Mouse (Mus musculus): Measurements from ENCODE around the gene Gm49395.

Gene Gm49395

DNA sequence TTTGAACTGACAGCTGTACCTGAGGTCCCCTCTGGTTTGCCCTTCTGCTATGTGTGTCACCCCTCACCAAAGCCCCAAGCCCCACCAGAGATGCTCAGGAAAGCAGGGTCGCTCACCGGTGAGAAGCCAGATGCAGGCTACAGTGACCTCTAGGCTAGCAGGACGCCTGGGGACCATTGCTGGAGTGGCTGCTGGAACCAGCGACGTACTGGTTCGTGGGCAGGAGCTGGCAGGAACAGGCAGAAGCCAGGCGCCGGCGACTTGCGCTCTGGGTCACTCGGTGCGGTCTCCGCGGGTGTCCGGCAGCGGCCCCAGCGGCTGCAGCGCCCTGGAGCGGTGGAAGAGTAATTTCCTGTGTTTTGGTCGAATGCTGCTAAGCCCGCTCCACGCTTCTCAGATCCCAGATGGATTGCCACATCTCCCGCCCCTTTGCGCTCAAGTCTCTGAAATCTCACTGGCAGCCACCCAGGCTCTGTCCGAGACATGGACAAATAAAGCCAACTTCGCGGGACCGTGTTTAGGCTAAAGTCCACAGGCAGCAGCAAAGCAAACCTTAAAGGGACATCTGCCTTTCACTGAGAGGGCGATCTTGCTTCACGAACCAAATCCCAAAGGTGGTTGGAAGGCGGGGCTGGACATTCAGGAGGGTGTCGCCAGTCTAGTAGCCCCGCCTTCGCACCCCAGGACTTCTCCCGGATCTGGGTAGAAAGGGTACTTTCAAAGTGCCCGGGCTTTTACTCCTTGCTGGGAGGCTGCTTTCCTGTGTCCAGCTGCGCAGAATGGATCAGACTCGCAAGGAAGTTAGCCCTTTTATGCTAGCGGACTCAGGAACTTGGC lies at the start of gene Gm49395, which contains the start of gene Itga1:
Gm49395 (minus strand) TSS at position 567 of the 837 bp plus-strand sequence.
Itga1 (minus strand) TSS at position 610 of the 837 bp plus-strand sequence.
- in situ Hi-C loops (cut with MboI; ENCODE audit: unreplicated experiment in 2 of 2): no loop called here

DNA sequence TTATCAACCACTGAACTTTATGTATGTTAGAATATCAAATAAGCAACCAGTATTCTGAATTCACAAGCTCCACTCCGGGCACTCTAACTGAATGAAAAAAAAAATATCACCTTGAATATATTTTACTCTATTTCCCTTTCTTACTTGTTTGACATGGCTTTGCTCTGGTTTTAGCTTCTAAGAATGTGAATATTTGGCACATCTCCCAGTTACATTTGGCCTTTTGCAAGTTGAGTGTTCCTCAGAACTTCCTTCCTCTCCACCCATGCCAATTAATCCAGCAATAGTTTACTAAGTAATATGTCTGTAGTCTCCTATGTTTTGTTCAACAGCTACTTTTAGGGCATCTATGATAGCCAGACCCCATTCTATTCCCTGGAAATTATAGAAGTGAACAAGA lies 48.9 kb upstream of the Gm49395 start:
- in situ Hi-C loops (cut with MboI; ENCODE audit: unreplicated experiment in 2 of 2): no loop called here

DNA sequence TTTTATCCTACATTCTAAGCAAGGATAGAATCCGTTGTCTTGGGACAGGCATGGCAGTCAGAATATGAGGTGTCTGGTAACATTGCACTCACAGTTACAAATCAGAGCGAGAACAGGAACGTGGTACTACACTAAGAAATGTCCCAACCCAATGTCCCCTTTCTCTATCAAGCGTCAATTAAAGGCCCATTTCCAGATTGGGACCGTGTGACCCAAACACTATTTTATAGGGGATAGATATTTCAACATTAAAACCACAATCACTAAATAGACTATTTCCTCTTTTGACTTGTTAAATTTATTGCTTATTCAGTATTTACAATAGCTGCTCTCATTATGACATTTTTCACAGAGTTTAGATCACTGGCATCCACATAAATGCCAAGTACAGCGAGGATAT lies 48.1 kb upstream of the Gm49395 start:
- in situ Hi-C loops (cut with MboI; ENCODE audit: unreplicated experiment in 2 of 2): no loop called here

GRCm38 (mm10) chr13:115143575-115143974 lies 41.9 kb upstream of the Gm49395 start:
- in situ Hi-C loops (cut with MboI; ENCODE audit: unreplicated experiment in 2 of 2): no loop called here

DNA sequence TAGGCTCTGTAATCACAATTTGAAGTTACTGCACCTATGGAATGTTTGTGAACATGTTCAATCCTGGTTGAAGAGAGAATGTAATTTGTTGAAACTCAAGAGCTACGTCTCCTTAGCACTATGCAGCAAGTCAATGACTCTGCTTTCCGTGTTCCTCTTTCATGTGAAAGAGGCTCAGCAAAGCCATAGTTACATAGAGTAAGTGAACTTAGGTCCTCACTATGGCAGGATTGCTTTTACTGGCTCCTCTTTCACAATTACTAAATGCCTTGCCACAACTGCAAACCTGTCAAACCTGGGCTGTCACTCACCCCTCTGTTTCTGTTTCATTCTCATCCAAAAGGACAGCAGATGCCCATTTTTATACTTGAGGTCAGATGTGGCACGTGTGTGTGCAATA lies 40.3 kb upstream of the Gm49395 start:
- in situ Hi-C loops (cut with MboI; ENCODE audit: unreplicated experiment in 2 of 2): no loop called here

GRCm38 (mm10) chr13:115138513-115138912 lies 36.8 kb upstream of the Gm49395 start:
- in situ Hi-C loops (cut with MboI; ENCODE audit: unreplicated experiment in 2 of 2): no loop called here

- in situ Hi-C loops (cut with MboI; ENCODE audit: unreplicated experiment in 2 of 2): no loop called here
Measured at GRCm38 (mm10) chr13:115136761-115137160, 35.0 kb upstream of the Gm49395 start.

DNA sequence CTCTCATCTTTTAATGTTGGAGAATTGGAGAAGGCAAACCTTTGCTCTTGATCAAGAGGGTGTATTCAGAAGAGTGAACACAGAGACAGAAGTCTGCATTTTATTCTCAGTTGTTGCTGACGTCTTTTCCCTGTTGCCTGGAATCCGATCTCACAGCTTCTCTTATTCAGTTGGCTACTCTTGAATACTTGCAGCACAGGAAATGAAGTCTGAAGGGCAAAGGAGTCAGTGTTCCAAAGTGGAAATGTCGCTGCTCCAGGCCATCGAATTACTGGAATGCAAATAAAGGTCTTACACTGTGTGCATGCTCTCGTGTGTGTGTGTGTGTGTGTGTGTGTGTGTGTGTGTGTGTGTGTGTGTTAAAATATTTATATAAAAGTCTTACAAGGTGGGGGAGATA lies 30.7 kb upstream of the Gm49395 start:
- in situ Hi-C loops (cut with MboI; ENCODE audit: unreplicated experiment in 2 of 2): loop anchor here in 1 of 2 experiments (5.0 kb wide), 1 partner anchor 45 kb away; no protein-coding TSS in a partner anchor

GRCm38 (mm10) chr13:115131381-115131780 lies 29.7 kb upstream of the Gm49395 start:
- in situ Hi-C loops (cut with MboI; ENCODE audit: unreplicated experiment in 2 of 2): loop anchor here in 1 of 2 experiments (5.0 kb wide), 1 partner anchor 46 kb away; no protein-coding TSS in a partner anchor

DNA sequence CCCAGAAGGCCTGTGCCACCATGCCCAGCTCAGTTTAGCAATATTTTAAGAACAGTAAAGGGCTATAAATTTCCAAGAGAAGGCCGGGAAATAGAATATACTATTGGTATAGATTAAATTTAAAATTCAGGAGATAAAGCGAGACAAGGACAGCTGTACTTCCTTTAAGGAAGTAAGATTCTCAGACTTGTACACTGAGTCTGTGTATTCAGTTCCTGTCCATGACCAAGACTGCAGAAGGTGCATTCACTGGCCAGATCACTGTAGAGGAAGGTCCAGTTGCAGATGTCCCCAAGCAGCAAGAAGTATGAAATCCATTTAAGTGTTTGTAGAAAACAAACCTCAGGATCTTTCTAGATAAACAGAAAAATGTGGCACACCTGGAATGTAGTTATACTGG lies 28.3 kb upstream of the Gm49395 start:
- in situ Hi-C loops (cut with MboI; ENCODE audit: unreplicated experiment in 2 of 2): loop anchor here in 1 of 2 experiments (5.0 kb wide), 1 partner anchor 47 kb away; no protein-coding TSS in a partner anchor

DNA sequence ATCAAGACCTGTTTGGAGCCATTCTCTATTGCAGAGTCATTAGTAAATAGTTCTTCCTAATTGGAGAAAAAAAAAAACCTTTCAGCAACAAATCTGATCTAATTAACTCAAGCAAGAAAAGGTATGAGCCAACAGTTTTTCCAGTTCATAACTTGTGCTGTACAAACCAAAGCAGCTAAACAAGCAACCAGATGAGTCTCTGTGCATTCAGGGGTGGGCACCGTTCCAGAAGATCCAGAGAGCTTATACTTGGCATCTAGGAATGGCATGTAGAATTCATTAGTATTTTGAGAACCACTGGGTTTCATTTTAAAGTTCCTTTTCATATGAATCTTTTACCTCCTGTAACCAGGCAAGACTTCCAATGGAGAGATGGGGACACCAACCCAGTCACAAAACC lies 26.1 kb upstream of the Gm49395 start:
- in situ Hi-C loops (cut with MboI; ENCODE audit: unreplicated experiment in 2 of 2): no loop called here

- in situ Hi-C loops (cut with MboI; ENCODE audit: unreplicated experiment in 2 of 2): no loop called here
Measured at GRCm38 (mm10) chr13:115126534-115126933, 24.8 kb upstream of the Gm49395 start.

DNA sequence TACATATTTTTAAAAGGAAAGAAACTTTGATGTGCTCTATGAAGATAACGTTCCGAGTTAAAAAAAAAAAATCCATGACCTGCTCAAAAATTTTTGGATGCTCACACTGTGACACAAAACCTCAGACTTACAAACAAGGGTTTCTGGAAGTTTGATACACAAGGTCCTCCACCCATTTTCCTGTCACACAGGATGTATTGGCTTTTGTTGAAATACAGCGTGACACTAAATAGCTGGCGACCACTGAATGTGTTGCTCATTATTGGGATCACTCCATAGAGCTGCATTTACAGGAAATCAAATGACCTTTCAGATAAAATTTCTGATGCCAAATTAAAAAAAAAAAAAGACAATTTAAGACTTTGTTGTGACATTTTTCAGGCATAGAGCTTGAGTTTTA lies 23.4 kb upstream of the Gm49395 start:
- in situ Hi-C loops (cut with MboI; ENCODE audit: unreplicated experiment in 2 of 2): no loop called here

DNA sequence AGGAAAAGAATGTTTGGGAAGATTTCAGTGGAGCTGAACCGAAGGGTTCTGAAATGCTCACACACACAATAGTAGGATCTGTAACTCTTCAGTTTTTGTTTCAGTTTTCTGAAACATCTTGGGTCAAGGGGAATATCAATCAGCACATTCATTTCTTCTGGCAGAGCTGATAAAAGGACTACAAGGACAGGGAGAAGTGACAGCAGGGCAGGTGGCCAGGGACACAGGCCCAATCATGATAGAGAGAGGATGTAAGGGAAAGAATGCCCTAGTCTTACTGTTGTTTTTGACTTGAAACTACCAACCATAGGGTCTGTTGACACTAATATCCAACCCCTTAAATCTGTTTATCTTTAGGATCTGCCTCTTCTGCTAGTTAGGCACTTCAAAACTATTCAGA lies 22.8 kb upstream of the Gm49395 start:
- in situ Hi-C loops (cut with MboI; ENCODE audit: unreplicated experiment in 2 of 2): no loop called here

DNA sequence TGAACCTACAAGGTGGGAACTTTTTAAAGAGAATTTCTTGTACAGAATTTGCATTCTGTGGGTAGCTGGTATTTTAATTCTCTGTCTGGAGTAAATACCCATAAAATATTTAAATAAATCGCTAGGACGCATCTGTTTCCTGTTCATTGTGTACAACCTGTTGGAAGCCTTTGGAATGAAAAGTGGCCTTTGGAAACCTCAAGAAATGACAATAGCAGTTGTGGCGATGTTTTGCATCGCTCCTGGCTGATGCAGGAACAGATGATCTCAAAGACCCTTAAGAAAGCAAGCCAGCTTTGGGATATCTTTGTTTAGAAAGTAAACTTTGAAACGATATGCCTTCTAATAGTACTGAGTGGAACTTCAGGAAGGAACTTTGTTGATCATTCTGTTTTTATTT lies 17.0 kb upstream of the Gm49395 start:
- in situ Hi-C loops (cut with MboI; ENCODE audit: unreplicated experiment in 2 of 2): no loop called here

DNA sequence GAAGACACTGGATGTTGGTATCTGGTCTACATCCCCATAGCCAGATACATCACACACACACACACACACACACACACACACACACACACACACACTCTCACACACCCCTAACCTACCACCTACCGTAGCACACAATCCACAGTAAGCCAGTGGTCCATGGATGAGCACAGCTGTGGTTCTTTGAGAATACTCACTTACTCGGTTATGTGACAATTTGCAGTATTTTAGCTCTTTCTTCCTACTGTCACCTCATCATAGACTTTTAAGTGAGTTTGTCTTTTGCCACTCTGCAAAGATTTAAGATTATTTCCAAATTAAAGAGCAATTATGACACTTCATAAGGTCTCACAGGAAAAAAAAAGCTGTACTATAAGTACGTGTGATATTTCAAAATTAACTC lies 16.5 kb upstream of the Gm49395 start:
- in situ Hi-C loops (cut with MboI; ENCODE audit: unreplicated experiment in 2 of 2): no loop called here

DNA sequence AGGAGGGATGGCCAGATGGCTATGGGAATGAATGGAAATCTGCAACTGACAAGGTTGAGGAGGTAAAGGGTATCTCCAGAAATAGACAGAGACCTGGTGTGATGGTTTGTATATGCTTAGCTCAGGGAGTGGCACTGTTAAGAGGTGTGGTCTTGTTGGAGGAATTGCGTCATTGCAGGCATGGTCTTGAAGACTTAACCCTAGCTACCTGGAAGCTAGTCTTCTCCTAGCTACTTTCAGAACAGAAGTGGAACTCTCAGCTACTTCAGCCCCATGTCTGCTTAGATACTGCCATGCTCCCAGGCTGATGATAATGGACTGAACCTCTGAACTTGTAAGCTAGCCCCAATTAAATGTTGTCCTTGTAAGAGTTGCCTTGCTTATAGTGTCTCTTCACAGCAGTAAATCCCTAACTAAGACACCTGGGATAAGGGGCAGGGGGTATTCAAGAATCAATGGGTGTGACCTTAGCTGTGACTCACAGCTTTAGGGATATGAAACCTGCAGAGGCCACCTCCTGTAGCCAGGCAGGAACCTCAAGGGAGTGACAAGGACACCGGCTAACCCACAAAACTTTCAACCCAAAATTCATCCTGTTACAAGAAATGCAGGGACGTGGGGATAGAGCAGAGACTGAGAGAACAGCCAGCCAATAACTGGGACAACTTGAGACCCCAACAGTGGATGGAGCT lies 15.4 kb upstream of the Gm49395 start:
- in situ Hi-C loops (cut with MboI; ENCODE audit: unreplicated experiment in 2 of 2): no loop called here

- in situ Hi-C loops (cut with MboI; ENCODE audit: unreplicated experiment in 2 of 2): no loop called here
Measured at GRCm38 (mm10) chr13:115109628-115110027, 7.9 kb upstream of the Gm49395 start.

GRCm38 (mm10) chr13:115107436-115107835 lies 5.7 kb upstream of the Gm49395 start:
- in situ Hi-C loops (cut with MboI; ENCODE audit: unreplicated experiment in 2 of 2): no loop called here

DNA sequence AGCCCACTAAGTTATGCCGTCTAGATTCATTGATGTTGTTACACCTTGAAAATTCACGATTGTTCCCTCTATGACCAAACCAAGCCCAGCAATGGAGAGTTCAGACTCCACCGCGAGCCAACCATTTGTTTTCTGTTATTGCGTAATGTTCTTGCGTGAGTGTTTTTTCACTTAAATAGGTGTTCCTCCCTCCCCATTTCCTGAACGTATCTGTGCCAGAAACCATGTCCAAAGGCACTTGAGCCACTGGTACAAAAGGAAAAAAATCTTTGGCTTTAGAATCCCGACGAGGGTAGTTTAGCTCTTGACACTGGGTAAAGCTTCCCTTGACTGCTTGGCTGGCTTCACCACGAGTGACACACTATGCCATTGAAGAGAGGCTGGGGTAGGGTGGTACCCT lies 4.5 kb upstream of the Gm49395 start:
- in situ Hi-C loops (cut with MboI; ENCODE audit: unreplicated experiment in 2 of 2): no loop called here

DNA sequence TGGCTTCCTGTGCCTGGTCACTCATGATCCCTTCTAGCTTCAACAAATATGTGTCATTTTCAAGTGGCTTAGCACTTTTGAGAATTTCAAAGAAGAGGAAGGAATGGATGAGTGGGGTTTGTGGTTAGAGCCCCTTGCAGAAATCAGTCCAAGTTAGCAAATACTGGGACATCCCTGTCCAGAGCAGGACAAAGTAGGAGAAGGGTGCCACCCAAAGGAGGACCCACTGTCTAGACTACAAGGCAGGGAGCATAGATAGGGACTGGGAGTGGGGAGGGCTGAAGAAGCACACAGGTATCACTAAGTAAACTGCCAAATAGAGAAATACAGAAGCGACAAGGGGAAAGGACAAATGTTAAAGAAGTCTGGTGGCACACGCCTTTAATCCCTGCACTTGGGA lies 1.0 kb upstream of the Gm49395 start:
- in situ Hi-C loops (cut with MboI; ENCODE audit: unreplicated experiment in 2 of 2): no loop called here

Measured in v-Abl transformed pro-B cells (cell line).